Mouse (Mus musculus): ENCODE measurements at regions not wholly inside any gene's neighbourhood (a gene's known extent, or its start where the extent isn't known, plus 50 kb on each side); places are given as distances from the start of the nearest gene placed in this dataset.

- no peak for TF ChIP-seq CTCF (IDR thresholded peaks at IDR 0.05; ENCODE audit: extremely low read depth, insufficient read depth, low read length)
- no peak for TF ChIP-seq POLR2A (IDR thresholded peaks at IDR 0.05; ENCODE audit: extremely low read depth, insufficient read depth, low read length)
Observed at GRCm38 (mm10) chr13:70033249-70033648, 231.1 kb downstream of the Med10 start.

Measured in cortical plate, adult 2 months (tissue).